Mouse (Mus musculus) MEL (cell line): Measurements from ENCODE around the gene Drd2.

ENCODE experiments used
- CTCF ChIP-seq, 3 experiments: IDR thresholded peaks in 2 of 3; conservative IDR thresholded peaks in 1 of 3; 2 replicates each; pipeline ENCODE4 v1.5.1; 2011 to 2012; ENCODE audit warnings: low read length in 3 of 3, low read depth in 2 of 3, mild to moderate bottlenecking in 2 of 3, improper control_type of control experiment in 1 of 3, inconsistent platforms in 1 of 3, mixed read lengths in 1 of 3, moderate library complexity in 1 of 3; ENCODE audit not compliant: control insufficient read depth in 1 of 3, insufficient read depth in 1 of 3, poor library complexity in 1 of 3, severe bottlenecking in 1 of 3
- EP300 ChIP-seq, 2 experiments: IDR thresholded peaks; 2 replicates each; pipeline ENCODE4 v1.6.1; 2011; ENCODE audit warnings: improper control_type of control experiment in 2 of 2, low read length in 2 of 2, low read depth in 1 of 2, mild to moderate bottlenecking in 1 of 2
- NRF1 ChIP-seq: IDR thresholded peaks from 2 replicates; pipeline ENCODE4 v1.6.1; 2014; ENCODE audit warnings: low read depth, mild to moderate bottlenecking, inconsistent platforms, low read length, improper control_type of control experiment, moderate library complexity; ENCODE audit not compliant: poor library complexity, insufficient read depth, severe bottlenecking
- POLR2A ChIP-seq, 2 experiments: IDR thresholded peaks; 2 replicates each; pipeline ENCODE4 v1.6.1; 2011 to 2012; ENCODE audit warnings: low read length in 2 of 2, mild to moderate bottlenecking in 2 of 2, control low read depth in 1 of 2, improper control_type of control experiment in 1 of 2, low read depth in 1 of 2, moderate library complexity in 1 of 2; ENCODE audit not compliant: control insufficient read depth in 1 of 2, insufficient read depth in 1 of 2, poor library complexity in 1 of 2

DNA sequence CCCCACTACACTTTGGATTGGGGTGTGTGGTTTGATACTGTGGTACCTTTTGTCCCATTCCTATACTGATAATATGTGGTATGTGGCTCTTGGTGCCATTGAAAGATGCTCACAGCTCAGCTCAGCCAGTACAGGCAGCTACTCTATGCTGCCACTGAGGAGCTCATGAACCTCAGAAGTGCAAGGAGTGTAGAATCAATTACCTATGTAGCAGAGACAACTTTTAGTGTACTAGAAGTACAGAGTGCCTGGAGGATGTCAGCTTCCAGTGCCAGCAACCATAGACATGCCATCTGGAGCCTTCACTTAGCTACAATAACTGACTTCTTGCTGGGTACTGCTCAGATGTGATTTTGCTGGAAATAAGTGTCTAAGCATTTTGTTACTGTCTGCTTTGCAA, 21.8 kb upstream of the Drd2 start:
- no peak for TF ChIP-seq POLR2A (IDR thresholded peaks at IDR 0.05; ENCODE audit: control insufficient read depth in 1 of 2, insufficient read depth in 1 of 2, low read depth in 1 of 2, low read length in 2 of 2, poor library complexity in 1 of 2)
- no peak for TF ChIP-seq CTCF (IDR thresholded peaks at IDR 0.05 in 2 of 3, conservative IDR thresholded peaks at IDR 0.05 in 1 of 3; ENCODE audit: control insufficient read depth in 1 of 3, insufficient read depth in 1 of 3, low read depth in 2 of 3, low read length in 3 of 3, poor library complexity in 1 of 3, severe bottlenecking in 1 of 3)
- no peak for TF ChIP-seq NRF1
- no peak for TF ChIP-seq EP300 (IDR thresholded peaks at IDR 0.05; ENCODE audit: low read depth in 1 of 2, low read length in 2 of 2)
